Mouse (Mus musculus): ENCODE measurements around the gene Alg9.

GRCm38 (mm10) chr9:50861119-50861839 lies 86.5 kb downstream of the Alg9 start:
- TF ChIP-seq POLR2A (IDR thresholded peaks at IDR 0.05; ENCODE audit: low read depth, low read length) (no peak), CTCF (IDR thresholded peaks at IDR 0.05; ENCODE audit: extremely low read depth, insufficient read length, insufficient replicate concordance, low read depth, low read length) (no peak)
